Mouse (Mus musculus) thymus, adult 2 months (tissue): ENCODE results near the gene Paxx.

ENCODE experiments used
- CTCF ChIP-seq: fragments of 200-500 bp; IDR thresholded peaks from 2 replicates; pipeline ENCODE4 v1.5.1; 2012; ENCODE audit warnings: mild to moderate bottlenecking, control low read depth, low read length, moderate library complexity, borderline replicate concordance; ENCODE audit not compliant: control insufficient read depth, poor library complexity, insufficient read depth; ENCODE audit errors: extremely low read depth
- POLR2A ChIP-seq: fragments of 200-500 bp; IDR thresholded peaks from 2 replicates; pipeline ENCODE4 v1.6.1; 2012; ENCODE audit warnings: mild to moderate bottlenecking, low read length, control low read depth, moderate library complexity; ENCODE audit not compliant: control insufficient read depth, poor library complexity, insufficient read depth; ENCODE audit errors: extremely low read depth

GRCm38 (mm10) chr2:25432326-25433098 lies 28.4 kb downstream of the Paxx start:
- no peak for TF ChIP-seq CTCF
- no peak for TF ChIP-seq POLR2A
